Mouse (Mus musculus) sigmoid colon, adult 10 weeks (tissue): ENCODE data around the gene Hnrnph3. TPM values are rescaled to one million over a fixed set of nuclear protein-coding genes. Genes with fewer than 3 reads are reported as not detected.

Experiments used
- polyA plus RNA-seq: library from polyadenylated mRNA; stranded (reverse); fragments of 350-450 nt; fragmentation: Illumina TruSeq; extraction: RNeasy Lipid Tissue Mini Kit (QIAGEN cat#74804); gene quantifications from one replicate; pipeline ENCODE4 v1.2.3, GENCODE M21; 2014; ENCODE audit warnings: low read depth, low replicate concordance

The Hnrnph3 gene
- polyA plus RNA-seq: 124 TPM

DNA sequence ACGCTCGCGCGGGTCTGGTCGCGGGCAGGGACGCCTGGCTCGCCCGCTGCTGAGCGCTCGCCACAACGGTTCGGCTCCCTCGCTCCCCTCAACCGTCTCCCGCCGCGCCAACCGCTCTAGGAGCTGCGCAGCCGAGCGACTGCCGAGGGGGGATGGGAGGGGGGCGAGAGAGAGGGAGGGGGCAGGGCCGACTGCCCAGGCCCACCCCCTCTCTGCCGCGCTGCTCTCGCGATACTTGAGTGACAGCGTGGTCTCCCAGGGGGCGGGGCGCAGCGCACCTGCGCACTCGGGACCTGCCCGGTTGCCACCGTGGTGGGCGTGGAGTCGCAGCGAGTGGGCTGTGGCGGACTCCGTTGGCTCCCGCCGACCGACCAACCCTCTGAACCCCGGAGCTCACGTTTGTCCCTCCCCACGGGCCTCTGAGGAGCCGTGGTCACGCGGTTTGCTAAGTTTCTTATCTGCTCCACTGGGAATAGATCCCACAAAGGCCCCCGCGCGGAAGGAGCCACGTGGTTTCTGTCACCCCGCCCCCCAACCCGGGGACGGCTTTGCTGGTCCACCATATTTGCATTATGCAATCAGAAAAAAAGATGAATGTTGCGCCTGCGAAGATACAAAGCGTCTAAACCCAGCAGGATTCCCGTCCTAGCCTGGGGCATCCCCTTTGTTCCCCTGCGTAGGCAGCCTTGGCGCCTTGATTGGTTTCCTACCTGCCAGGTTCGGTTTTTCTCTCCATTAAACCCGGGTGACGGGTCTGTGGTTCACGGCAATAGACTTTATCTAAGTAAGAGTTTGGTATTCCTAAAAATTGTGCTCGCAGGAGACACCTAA, at the start of gene Hnrnph3, which contains the start of gene Pbld2:
Gene Hnrnph3 (minus strand): TSS at position 469 of the 831 bp plus-strand sequence.
Gene Pbld2 (plus strand): TSS at position 567 of the 831 bp plus-strand sequence.

GRCm38 (mm10) chr10:63059862-63060261, 35.8 kb upstream of the Hnrnph3 start, which contains the start of gene Pbld1:
Gene Pbld1, plus strand, starts transcription at chr10:63060162.

GRCm38 (mm10) chr10:62980039-62980954, 43.7 kb downstream of the Hnrnph3 start, which contains the start of gene Rufy2:
Gene Rufy2, plus strand, starts transcription at chr10:62980223.

Other genes starting within 250 kb of the Hnrnph3 start
- gene Ccar1, start 231.9 kb downstream of the Hnrnph3 start, polyA plus RNA-seq: 230 TPM
- gene Tet1, start 115.2 kb downstream of the Hnrnph3 start, polyA plus RNA-seq: 1.7 TPM
- gene Slc25a16, start 103.6 kb downstream of the Hnrnph3 start, polyA plus RNA-seq: 52.0 TPM
- gene Dna2, start 77.2 kb downstream of the Hnrnph3 start, polyA plus RNA-seq: 6.8 TPM
- 28.5 TPM for gene Rufy2, start 44.0 kb downstream of the Hnrnph3 start, polyA plus RNA-seq
- gene Pbld2, start 98 bp upstream of the Hnrnph3 start, polyA plus RNA-seq: 16.8 TPM
- 4.4 TPM for gene Pbld1, start 35.9 kb upstream of the Hnrnph3 start, polyA plus RNA-seq
- gene Atoh7, start 75.4 kb upstream of the Hnrnph3 start, polyA plus RNA-seq: not detected
- not detected for gene Mypn, start 179.7 kb upstream of the Hnrnph3 start, polyA plus RNA-seq
- 291 TPM for gene Herc4, start 219.6 kb upstream of the Hnrnph3 start, polyA plus RNA-seq